Mouse (Mus musculus): ENCODE measurements around the gene Wdtc1.
A peak's percentile ranks its signal among the peaks of the same experiment; 100 is the strongest.

Gene Wdtc1

DNA sequence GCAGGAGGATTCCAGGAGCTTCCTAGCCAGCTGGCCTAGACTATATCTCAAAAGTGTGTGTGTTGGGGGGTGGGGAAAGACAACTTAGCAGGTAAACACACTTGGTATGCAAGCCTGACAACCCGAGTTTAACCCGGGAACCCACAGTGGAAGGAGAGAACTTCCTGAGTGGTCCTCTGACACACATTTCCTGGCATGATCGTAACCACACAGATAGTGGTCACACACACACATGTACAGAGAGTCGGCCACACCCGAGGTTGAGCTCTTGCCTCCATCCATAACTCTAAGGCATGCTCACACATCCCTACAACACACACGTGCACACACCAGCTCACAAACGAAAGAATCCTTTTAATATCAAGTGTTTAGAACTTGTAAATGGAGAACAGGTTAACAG is 25.2 kb downstream of the Wdtc1 start:
- DNase-seq (ENCODE audit: low read depth, low spot score) = no peak

DNA sequence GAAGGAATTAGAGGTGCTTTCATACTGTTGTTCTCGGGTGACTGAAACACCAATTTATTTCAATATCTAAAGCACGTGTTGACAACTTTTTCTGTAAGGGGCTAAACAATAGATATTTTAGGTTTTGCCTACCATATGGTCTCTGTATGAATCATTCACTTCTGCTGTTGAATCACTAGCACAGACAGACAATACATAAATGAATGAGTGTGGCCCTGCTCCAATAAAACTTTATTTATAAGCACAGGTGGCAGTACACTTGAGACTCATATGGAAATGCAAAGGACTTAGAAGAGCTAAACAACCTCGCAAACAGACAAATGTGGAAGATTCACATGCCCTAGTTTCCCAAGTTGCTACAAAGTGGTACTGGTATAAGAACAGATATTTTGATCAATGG is 33.6 kb downstream of the Wdtc1 start:
- DNase-seq (ENCODE audit: low read depth, low spot score) = no peak

DNA sequence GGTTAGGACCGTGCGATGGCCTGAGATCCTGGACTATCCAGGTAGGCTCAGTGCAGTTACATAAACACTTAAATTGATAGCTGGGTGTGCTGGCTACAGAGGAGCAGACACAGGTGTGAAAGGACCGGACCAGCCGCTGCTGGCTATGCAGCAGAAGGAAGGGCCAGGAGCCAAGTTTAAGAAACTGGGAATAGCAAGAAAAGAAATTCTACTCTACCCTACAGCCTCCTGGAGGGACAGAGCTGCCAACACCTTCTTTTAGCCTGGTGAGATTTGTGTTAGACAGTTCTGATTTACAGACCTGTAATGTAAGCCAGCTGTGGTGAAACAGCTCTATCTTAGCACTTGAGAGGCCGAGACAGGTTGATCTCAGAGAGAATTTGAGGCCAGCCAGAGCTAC is 37.3 kb downstream of the Wdtc1 start:
- no peak for DNase-seq (ENCODE audit: low read depth, low spot score)

DNA sequence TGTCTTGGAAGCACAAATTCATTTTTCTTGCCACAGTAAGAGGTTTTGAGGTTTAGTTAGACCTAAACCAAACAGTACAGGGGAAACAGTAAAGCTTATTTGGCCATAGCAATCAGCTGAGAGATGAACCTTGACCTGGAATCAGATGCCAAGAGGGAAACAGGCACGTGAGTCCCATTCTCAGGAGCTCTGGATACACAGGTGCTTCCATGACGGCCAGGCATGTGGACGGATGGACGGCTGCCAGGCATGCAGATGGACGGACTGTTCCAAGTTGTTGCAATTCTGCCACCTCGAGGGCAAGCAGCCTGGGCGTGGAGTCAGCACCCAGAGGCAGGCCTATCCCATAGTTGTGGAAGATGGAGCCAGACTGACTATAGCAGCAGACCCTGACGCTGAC is 38.4 kb downstream of the Wdtc1 start:
- DNase-seq (ENCODE audit: low read depth, low spot score) = no peak

DNA sequence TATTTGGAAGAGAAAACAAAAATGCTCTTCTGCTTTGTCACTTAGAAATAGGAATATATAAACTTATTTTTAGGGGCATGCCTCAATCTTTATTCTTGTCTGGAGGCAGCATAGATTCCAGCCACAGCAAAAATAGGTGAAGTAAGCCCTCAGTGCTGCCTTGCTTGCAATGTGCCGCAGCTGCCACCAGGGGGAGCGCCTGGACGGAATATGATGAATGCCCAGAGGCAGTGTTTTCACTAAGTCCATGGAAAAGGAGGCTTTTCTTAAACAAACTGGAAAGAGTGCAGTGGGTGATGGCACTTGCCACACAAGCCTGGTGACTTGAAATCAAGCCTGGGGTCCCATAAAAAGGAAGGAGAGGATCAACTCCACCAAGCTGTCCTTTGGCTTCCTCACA is 43.3 kb downstream of the Wdtc1 start:
- DNase-seq (ENCODE audit: low read depth, low spot score) = peak; percentile 56

- no peak for DNase-seq (ENCODE audit: low read depth, low spot score)
Measured at GRCm38 (mm10) chr4:133307331-133307730, 46.0 kb downstream of the Wdtc1 start.

DNA sequence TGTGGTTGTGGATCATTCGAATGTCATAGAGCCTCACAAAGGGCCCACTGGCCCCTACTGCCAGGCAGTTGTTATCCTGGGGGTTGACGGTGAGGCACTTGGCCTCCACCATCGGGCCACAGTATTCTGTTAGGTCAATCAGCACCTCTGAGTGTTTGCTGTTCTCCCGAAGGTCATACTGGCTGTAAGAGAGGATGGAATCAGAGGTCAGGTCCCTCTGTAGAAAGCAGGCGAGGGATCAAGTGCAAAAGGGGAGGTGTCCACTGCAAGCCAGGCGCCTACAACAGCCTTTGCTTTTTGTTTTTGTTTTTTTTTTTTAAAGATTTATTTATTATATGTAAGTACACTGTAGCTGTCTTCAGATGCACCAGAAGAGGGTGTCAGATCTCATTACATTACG is 47.5 kb downstream of the Wdtc1 start:
- DNase-seq (ENCODE audit: low read depth, low spot score) = no peak

- no peak for DNase-seq (ENCODE audit: low read depth, low spot score)
Measured at GRCm38 (mm10) chr4:133304770-133305169, 48.5 kb downstream of the Wdtc1 start.

- DNase-seq (ENCODE audit: low read depth, low spot score) = no peak
Measured at GRCm38 (mm10) chr4:133302668-133303067, 50.6 kb downstream of the Wdtc1 start.

DNA sequence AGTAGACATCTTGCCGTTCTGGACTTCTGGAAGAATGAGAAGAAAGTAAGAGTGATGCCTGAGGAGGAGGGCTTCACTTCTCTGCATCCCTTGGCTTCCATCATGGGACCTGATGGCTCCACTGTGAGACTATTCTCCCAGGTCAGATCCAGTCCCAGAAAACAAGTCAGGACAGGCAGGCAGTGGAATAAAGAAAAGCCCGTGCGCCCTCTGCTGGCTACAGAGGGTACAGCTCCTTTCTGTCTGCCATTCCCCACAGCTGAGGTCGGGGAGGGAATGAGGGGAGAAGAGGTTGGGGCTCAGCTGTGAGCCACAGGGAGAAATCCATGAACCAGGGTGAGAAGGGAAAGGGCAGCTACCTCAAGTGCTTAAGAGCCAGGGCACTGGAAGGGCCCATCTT is 51.5 kb downstream of the Wdtc1 start:
- no peak for DNase-seq (ENCODE audit: low read depth, low spot score)

DNA sequence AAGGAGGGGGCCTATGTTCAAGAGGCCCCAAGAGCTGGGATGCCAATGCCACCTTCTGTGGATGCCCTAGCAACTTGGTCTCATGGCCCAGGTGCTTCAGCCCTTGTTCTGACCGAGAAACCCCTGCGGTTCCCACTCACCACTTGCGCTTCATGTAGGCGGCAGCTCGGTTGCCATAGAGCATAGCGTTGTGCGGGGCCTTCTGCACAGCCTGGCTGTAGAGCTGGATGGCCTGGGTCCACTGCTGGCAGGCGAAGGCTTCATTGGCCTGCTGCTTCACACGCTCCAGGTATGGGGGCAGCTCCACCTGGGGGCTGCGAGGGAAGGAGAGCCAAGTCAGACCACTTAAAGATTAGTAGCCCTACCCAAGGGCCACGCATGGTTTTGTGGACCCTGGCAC is 52.9 kb downstream of the Wdtc1 start:
- no peak for DNase-seq (ENCODE audit: low read depth, low spot score)

GRCm38 (mm10) chr4:133299701-133300100 is 53.6 kb downstream of the Wdtc1 start:
- no peak for DNase-seq (ENCODE audit: low read depth, low spot score)

GRCm38 (mm10) chr4:133298516-133299365 is 54.5 kb downstream of the Wdtc1 start:
- no peak for DNase-seq (ENCODE audit: low read depth, low spot score)

GRCm38 (mm10) chr4:133297801-133298238 is 55.5 kb downstream of the Wdtc1 start:
- DNase-seq (ENCODE audit: low read depth, low spot score) = no peak

- DNase-seq (ENCODE audit: low read depth, low spot score) = no peak
Measured at GRCm38 (mm10) chr4:133297360-133297759, 55.9 kb downstream of the Wdtc1 start.

- no peak for DNase-seq (ENCODE audit: low read depth, low spot score)
Measured at GRCm38 (mm10) chr4:133294084-133294483, 59.2 kb downstream of the Wdtc1 start.

- no peak for DNase-seq (ENCODE audit: low read depth, low spot score)
Measured at GRCm38 (mm10) chr4:133292901-133293843, 60.1 kb downstream of the Wdtc1 start.

- no peak for DNase-seq (ENCODE audit: low read depth, low spot score)
Measured at GRCm38 (mm10) chr4:133292405-133292804, 60.9 kb downstream of the Wdtc1 start.

- DNase-seq (ENCODE audit: low read depth, low spot score) = no peak
Measured at GRCm38 (mm10) chr4:133291255-133291654, 62.0 kb downstream of the Wdtc1 start.

GRCm38 (mm10) chr4:133286476-133287077 is 66.7 kb downstream of the Wdtc1 start:
- no peak for DNase-seq (ENCODE audit: low read depth, low spot score)

DNA sequence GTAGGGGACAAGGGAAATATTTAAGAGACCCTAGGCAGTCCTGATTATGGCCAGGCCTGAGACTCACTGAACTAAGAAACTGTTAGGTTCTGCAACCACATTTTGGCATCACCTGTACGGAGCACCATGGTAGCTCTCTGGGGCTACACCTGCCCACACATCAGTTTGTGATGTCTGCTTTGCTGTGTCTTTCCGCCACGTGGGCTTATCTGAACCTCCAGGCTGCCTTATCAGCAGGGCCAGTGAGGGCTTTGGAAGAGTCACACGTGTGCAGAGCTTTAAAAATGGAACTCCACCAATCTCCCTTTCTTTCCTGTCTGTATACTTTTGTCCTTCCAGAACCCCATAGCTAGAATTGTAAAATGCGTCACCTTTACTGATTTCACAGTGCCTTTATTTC is 67.3 kb downstream of the Wdtc1 start:
- no peak for DNase-seq (ENCODE audit: low read depth, low spot score)

- no peak for DNase-seq (ENCODE audit: low read depth, low spot score)
Measured at GRCm38 (mm10) chr4:133285299-133285698, 68.0 kb downstream of the Wdtc1 start.

Measured in retina, adult 2 months (tissue).